Mouse (Mus musculus) gastrocnemius, postnatal 14 days (tissue): ENCODE results near the gene Pi4kb. TPM values are rescaled to one million over a fixed set of nuclear protein-coding genes. Genes with fewer than 3 reads are reported as not detected.

Source experiments
- DNase-seq: peaks from one replicate; pipeline ENCODE4 v3.0.0; 2021; ENCODE audit warnings: mixed read lengths
- intact Hi-C: fragments of 180-260 bp; cut with DNase I; formaldehyde crosslinking; loops from one replicate; pipeline ENCODE4 v1.15.1; 2025; ENCODE audit warnings: low total_unique reads
- total RNA-seq, 2 experiments: library from RNA; stranded (reverse); gene quantifications; 2 replicates each; pipeline ENCODE4 v1.2.3; 2021

Gene Pi4kb
- total RNA-seq, 2 experiments from 2014 or later: 23.5 to 24.1 TPM

DNA sequence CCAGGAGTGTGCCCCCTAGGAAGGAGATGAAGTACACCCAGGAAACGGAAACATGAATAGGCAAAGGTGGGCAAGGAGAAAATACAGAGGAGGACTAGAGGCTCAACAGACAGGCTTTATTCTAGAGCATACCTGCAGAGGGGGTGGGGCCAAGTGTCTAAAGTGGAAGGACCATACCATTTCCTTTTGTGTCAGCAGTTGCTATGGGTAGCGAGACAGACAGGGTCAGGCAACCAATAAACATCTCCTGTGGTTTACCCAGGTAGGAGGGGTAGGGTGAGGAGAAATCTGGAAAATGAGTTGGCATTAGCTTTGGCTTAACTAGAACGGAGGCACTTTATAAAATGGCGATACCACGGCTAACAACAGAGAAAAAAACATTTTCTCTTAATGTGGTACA lies 21.7 kb upstream of the Pi4kb start:
- intact Hi-C loops: no loop called here
- no peak for DNase-seq

DNA sequence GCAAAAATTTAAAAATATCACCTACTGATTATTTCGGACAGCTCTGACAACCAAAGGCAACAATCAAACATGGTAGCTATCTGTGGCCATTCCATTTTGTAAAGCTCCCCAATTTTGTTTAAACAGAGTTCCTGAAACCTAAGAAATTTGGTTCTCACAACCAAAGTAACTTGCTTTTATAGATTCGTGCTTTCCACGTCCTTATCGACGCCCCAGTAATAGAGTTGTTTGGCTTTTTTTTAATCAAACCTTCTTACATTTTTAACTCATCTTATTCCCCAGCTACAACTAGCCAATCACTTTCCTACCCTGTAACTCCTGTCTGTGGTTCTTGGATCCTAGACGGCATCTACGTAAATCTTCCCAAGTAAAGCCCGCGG lies 21.2 kb upstream of the Pi4kb start:
- intact Hi-C loops: no loop called here

DNA sequence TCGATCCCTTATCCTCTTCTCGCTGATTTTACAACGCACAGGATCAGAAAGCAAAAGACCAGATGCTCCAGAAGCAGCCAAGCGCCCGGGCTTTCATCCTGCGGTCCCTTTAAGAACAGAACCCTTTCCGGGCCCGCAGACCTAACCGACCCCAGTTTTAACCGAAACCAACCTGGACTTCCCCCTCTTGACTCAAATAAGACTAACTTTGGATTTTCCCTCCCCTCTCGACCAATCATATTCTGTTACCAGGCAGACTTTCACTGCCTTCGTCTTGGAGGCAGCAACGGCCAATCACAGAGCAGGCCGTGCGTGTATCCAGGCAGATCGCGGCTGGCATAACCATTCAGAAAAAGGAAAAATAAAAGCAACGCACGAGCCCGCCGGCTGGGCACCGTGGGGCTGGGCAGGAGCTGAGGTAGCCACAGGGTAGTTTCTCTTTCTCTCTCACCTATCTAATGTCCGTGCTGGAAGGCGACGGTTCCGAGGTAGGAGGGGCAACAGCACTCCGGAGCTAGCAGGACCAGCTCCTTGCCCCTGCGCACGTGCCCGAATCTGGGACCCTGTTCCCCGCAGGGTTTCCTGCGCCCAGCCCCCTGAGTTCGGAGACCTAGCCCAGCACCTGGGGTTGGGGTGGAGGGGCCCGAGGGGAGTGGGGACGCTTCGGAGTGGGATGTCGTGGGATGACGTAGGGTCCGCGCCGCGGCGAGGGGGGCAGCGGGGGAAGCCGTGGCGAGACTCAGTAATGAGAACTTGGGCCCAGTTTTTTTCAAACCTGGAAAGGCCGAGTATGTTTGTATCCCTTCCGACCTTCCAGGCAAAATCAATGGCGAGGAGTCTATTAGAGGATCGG lies 20.5 kb upstream of the Pi4kb start, which contains the start of gene Rfx5:
Gene Rfx5 (plus strand): TSS at position 312 of the 853 bp plus-strand sequence.
- intact Hi-C loops: no loop called here

More for the DNA sequence above, 21.2 kb upstream of the Pi4kb start:
- DNase-seq: no peak

DNA sequence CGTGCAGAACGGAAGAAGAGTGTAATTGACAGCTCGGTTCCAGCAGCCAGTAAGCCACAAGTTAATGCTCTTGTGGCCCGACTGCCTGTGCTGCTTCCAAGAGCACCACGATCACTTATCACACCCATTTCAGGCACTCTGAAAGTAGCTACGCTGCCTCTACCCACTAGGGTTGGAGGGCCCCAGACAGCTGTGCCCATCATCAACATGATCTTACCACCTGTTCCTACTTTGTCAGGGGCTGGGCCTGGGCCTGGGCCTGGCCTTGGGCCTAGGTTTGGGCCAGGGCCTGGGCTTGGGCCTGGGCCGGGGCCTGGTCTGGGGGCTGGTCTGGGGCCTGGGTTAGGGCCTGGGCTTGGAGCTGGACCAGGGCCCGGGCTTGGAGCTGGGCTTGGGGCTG lies 16.2 kb upstream of the Pi4kb start:
- intact Hi-C loops: no loop called here
- DNase-seq: no peak

More for the DNA sequence above, 20.5 kb upstream of the Pi4kb start, which contains the start of gene Rfx5:
- peak; percentile 87 for DNase-seq

DNA sequence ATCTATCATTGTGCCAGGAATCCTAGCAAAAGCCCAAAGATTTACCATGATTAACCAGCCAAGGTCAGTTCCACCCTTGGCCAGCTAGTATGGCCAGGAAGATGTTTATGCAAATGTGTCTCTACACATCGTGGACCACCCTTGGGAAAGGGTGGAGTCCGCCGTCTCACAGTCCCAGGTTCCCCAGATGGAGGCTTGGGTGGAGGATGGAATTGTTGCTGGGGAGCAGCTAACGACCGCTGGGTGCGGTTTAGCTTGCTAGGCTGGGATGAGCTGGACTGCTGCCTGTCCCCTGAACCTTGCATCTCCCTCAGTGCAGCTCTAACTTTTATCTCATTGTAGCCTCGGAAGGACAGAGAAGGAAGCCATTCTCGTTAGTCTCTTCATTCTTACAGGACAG lies 14.7 kb upstream of the Pi4kb start:
- peak; percentile 52 for DNase-seq
- intact Hi-C loops: no loop called here

DNA sequence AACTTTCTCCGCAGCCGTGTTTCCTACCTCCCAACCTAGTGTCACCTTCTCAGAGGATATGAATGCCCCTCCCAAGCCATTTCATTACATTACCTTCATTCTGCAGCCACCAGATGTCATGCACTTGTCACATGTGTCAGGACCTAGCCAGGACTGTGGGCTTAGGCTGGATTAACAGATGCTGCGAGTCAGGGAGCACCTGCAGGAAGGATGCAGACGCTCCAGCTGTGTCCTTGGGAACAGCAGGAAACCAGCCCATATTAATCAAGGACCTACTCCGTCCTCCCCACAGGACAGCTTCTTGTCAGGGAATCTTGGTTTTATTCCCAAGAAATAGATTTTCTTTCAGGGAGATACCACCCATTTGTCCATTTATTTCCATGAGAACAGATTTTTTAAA lies 14.2 kb upstream of the Pi4kb start:
- DNase-seq: no peak
- intact Hi-C loops: no loop called here

DNA sequence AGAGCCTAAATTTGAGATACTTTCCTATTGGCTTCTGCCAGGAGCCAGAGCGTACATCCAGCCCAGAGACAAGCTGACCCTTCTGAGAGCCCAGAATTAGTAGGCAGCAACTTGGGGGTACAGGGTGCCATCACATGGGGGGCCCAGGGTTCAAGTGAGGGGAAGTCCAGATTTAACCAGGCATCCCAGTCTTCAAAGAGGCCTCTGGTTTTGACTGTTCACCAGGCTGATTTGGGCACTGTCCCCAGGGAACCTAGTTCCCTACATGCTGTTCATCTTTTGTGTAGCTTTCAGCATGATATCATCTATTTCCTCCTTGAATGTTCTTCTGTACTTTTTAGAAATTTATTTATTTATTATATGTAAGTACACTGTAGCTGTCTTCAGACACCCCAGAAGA lies 9.5 kb upstream of the Pi4kb start:
- DNase-seq: no peak
- intact Hi-C loops: no loop called here

DNA sequence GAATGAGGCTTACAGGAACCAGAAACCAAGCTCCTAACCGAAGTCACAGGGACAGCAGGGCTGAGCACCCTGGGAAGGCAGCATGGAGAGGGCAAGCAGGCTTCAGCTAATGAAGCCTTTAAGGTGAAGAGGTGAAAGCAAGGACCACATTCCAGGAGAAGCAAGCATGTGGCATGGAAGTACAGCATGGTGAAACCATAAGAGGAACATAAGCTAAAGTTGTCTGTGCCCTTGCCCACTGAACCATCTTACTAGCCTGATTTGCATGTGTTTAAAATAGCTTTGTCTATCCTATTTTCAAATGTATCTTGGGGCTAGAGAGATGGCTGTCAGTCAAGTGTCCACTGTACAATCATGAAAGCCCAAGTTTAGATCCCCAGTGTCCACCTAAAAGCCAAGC lies 8.7 kb upstream of the Pi4kb start:
- no peak for DNase-seq
- intact Hi-C loops: no loop called here

DNA sequence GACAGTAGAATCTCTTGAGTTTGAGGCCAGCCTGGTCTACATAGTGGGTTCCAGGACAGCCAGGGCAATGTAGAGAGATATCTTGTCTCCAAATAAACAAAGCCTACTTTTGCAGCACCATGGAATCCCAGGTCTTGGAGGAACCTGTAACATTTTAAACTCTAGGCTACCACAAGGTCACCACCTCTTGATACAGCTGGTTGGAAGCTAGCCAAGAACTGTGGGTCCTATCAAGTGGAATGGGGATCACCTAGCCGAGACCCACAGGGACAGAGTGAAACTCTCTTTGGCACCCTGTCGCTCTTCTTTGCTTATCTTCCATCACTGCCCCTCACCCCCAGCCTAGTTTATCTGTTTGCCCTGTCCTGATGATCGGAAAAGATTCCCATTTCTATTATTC lies 2.0 kb upstream of the Pi4kb start:
- intact Hi-C loops: no loop called here
- DNase-seq: no peak

DNA sequence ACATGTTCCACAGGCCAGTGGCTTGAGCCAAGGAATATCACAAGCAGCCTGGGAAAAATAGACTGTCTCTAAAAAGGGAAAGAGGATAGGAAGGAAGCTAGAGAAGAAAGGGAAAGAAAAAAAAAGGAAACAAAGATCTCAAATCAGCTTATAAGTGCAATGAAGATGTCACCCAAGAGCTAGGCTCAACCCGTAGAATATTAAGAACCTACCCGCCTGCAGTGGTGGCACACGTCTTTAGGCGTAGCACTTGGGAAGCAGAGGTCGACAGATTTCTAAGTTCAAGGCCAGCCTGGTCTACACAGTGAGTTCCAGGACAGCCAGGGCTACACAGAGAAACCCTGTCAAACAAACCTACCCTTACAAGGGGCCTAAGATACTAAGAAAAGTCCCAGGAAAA lies 911 bp upstream of the Pi4kb start:
- DNase-seq: no peak
- intact Hi-C loops: no loop called here

DNA sequence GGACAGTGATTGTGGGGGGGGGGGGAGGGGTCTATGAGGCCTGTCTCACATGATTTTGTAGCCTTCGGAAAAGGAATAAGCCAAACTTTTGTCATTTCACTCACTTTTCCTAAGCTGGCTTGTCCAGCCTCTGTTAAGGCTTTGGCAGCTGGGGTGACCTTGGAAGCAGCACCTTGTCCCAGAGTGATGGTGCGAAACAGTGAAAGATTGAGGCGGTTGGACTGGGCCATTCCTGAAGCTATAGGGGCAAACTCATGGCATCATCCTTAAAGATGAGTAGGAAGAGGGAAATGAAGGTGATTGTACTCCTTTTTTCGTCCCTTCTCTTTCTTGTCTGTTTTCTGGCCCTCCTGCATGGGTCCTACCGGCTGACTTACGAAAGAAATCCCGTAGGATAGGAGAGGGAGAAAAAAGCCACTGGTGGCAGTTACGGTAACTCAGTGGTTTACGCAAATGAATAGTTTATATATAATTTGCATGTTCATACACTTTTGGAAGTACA lies 454 bp upstream of the Pi4kb start:
- intact Hi-C loops: no loop called here
- DNase-seq: no peak

DNA sequence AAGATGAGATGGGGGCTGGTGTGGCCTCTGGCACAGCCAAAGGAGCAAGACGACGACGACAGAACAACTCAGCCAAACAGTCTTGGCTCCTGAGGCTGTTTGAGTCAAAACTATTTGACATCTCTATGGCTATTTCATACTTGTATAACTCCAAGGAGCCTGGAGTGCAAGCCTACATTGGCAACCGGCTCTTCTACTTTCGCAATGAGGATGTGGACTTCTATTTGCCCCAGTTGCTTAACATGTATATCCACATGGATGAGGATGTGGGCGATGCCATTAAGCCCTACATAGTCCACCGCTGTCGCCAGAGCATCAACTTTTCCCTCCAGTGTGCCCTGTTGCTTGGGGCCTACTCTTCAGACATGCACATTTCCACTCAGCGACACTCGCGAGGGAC lies 9.8 kb downstream of the Pi4kb start:
- intact Hi-C loops: no loop called here
- no peak for DNase-seq

DNA sequence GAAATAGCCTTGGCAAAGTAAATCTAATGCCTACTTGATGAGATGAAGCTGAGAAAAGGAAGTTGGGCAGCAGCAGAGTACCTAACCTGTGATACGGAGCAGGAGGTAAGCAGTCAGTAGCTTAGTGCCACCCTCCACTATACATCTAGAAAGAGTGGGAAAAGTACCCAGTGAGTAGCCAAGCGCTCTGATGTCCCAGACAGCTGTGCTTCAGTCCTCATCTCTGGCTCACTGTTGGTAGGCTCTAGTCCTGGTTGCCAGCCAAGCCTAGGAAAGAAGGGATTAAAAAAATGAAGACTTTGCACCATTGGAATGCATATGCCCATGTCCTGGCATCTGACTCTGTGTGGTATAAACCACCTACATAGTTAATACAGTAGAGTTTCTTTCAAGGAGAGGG lies 11.0 kb downstream of the Pi4kb start:
- DNase-seq: no peak
- intact Hi-C loops: no loop called here

DNA sequence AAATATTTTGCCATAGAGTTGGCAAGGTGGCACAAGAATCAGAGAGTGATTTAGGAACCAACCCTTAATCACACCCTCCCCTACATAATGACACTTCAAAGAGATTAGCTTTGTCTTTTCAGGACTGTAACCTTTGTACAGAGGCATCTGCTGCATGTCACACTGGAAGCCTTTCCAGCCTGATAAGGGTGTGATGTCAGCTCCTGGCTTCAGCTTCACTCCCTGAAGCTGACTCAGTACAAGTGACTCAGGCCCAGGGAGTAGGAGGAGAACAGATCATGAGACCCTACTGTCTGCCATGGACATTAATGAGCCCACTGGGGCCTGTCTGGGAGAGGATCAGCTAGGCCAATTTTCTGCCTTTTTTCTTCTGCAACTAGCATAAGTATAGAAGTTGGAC lies 13.0 kb downstream of the Pi4kb start:
- intact Hi-C loops: no loop called here
- peak; percentile 74 for DNase-seq

DNA sequence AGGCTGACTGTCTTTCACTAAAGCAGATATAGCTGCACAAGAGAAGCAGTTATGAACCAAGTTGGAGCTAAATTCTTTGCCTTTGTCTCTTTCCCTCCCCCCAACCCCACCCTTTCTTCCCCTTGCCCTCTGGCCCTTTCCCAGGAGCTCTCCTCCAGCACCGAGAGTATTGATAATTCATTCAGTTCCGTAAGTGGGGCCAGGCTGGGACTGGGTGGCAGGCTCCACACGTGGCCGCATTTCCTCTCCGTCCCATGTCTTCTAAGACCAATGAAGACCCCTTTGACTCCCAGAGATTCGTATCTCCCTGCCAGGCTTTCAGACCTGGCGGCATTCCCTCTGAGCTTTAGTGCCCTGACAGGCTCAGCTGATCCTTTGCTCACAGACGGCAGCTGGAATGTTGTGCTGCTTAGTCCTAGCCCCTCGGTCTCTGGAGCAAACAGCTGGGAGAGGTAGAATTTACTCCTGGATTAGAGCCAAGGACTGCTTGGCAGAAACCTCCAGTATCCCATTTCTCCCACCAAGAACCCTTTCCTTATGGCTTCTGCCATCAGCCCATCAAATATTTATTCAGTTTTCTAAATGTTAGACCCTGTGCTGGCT lies 14.7 kb downstream of the Pi4kb start:
- intact Hi-C loops: no loop called here
- DNase-seq: peak; percentile 60

DNA sequence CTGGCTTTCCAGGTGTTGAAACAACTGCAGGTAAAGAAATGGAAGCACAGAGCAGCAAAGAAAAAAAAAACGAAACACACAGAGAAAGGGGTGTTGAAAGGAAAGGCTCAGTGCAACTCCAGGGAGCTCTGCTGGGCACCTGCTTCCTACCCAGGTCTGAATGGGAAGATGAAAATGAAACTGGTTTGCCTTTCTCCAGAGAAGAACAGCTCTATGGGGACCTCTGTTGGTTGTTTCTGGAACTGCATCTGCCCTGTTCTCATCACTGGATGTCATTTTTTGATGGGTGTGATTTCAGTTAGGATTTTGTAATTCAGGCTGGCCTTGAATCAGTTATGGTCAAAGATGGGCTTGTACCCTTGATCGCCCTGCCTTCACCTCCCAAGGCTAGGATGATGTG lies 22.4 kb downstream of the Pi4kb start:
- peak; percentile 73 for DNase-seq
- intact Hi-C loops: loop anchor here (2.0 kb wide), 1 partner anchor 46 kb away; no protein-coding TSS in a partner anchor

DNA sequence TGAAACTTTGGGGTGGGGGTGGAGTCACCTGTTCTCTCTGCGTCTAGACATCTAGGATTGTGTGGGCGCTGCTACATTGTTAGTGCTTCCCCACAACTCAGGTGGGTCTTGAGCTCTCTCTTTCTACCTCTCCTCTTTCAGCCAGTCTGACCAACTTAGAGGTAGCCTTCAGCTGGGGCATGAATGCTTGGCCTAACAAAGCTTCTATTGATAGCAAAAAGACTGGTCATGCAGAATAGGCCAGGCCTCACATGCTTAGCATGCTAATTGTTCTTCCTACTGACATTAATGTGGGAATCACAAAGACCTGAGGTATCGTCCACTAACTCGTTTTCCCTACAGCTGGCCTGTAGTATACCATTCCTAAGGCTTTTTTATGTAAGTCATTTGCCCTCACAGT lies 28.0 kb downstream of the Pi4kb start:
- DNase-seq: no peak
- intact Hi-C loops: no loop called here

DNA sequence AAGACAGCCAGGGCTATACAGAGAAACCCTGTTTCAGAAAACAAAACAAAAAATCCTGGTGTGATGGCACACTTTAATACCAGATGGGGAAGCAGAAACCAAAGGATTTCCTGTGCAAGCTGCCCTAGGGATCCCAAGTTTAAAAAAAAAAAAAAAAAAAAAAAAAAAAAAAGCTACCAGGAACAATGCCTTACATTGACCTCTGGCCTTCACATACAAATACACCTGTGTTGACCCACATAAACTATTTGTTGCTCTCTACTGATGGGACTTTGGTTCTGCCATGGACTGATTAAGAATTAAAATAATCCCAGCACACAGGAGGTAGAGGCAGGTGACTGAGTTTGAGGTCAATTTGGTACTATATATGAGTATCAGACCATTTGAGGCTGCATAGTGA lies 28.7 kb downstream of the Pi4kb start:
- intact Hi-C loops: no loop called here

DNA sequence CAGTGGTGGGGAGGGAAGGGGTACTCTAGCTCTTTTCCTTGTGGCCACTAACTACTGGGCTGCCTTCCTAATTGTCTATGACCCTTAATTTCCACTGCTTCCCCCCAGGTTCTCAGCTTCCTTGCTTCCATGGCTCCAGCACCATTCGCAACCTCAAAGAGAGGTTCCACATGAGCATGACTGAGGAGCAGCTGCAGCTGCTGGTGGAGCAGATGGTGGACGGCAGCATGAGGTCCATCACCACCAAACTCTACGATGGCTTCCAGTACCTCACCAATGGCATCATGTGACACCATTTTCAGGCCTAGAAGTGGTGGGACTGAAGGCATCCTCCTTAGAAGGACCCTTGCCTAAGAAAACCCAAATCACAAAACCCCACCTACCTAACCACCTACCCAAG lies 31.1 kb downstream of the Pi4kb start:
- intact Hi-C loops: no loop called here
- no peak for DNase-seq

More for the DNA sequence above, 28.7 kb downstream of the Pi4kb start:
- DNase-seq: no peak

DNA sequence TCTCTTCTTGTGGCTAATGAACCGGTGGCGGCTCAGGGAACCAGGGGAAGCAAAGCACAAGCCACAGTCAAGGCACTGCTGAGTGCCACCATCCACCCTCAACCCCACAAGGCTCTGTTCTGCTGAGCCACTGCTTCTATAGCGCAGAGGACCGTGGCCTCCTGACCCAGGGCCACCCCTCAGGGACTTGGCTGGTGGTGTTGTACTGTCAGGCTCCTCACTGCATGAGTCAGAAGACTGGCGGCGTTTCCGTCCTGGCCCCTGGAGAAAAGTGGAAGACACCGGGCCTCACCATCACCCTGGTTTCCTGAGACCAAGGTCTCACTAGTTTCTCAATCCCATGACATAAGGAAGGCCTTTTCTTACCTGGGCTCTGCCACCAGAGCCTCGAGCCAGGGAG lies 33.2 kb downstream of the Pi4kb start:
- intact Hi-C loops: no loop called here
- DNase-seq: peak; percentile 41

DNA sequence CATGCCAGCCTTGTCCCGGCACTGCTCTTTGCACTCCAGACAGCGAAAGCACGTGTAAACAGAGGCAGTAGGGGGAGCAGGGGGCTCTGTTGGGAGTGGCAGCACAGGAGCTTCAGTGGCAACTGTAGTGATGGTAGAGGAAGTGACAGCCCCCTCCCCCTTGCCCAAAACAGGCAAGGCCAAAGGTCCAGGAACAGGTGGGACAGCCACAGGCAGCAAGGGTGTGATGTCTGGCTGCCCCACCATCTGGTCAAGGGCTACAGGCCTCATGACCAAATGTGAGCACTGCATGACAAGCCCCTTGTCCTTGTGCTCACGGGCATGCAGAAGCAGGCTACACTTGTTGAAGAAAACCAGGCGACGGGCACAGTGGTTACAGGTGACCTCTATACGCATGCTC lies 35.9 kb downstream of the Pi4kb start:
- intact Hi-C loops: no loop called here
- no peak for DNase-seq
